Mouse (Mus musculus): ENCODE data around the gene E130308A19Rik.
"Not testable (repeated sequence)": the region's sequence is repeated elsewhere in the genome, so short reads cannot be mapped to it uniquely, and the experiment has no call there.

The E130308A19Rik gene

GRCm38 (mm10) chr4:59789015-59789414, 163.0 kb downstream of the E130308A19Rik start:
- no peak for DNase-seq

GRCm38 (mm10) chr4:59793626-59794025, 167.6 kb downstream of the E130308A19Rik start:
- DNase-seq = not testable (repeated sequence)

- DNase-seq = no peak
Observed at GRCm38 (mm10) chr4:59794116-59794515, 168.1 kb downstream of the E130308A19Rik start.

GRCm38 (mm10) chr4:59795788-59796455, 169.9 kb downstream of the E130308A19Rik start:
- no peak for DNase-seq

- DNase-seq = no peak
Observed at GRCm38 (mm10) chr4:59800181-59800580, 174.2 kb downstream of the E130308A19Rik start.

GRCm38 (mm10) chr4:59801489-59801888, 175.5 kb downstream of the E130308A19Rik start, which contains the start of gene Inip:
Gene Inip, minus strand, starts transcription at chr4:59801589.
- no peak for DNase-seq

GRCm38 (mm10) chr4:59802107-59802506, 176.1 kb downstream of the E130308A19Rik start:
- no peak for DNase-seq

GRCm38 (mm10) chr4:59802792-59803191, 176.8 kb downstream of the E130308A19Rik start:
- DNase-seq = no peak

- peak; percentile 38 for DNase-seq
Observed at GRCm38 (mm10) chr4:59803358-59803757, 177.3 kb downstream of the E130308A19Rik start.

- DNase-seq = no peak
Observed at GRCm38 (mm10) chr4:59804754-59805153, 178.7 kb downstream of the E130308A19Rik start.

GRCm38 (mm10) chr4:59805181-59805967, 179.4 kb downstream of the E130308A19Rik start, which contains the start of gene Snx30:
Gene Snx30, plus strand, starts transcription at chr4:59805840.
- DNase-seq = peak; percentile 96

- peak; percentile 31 for DNase-seq
Observed at GRCm38 (mm10) chr4:59805968-59806878, 180.2 kb downstream of the E130308A19Rik start.

GRCm38 (mm10) chr4:59806879-59807195, 180.8 kb downstream of the E130308A19Rik start:
- no peak for DNase-seq

GRCm38 (mm10) chr4:59807521-59807920, 181.5 kb downstream of the E130308A19Rik start:
- no peak for DNase-seq

- DNase-seq = peak; percentile 41
Observed at GRCm38 (mm10) chr4:59808396-59808795, 182.4 kb downstream of the E130308A19Rik start.
